Mouse (Mus musculus) adrenal gland, postnatal 0 days (tissue): Measurements from ENCODE around the gene Prkag3. TPM values are rescaled to one million over a fixed set of nuclear protein-coding genes. Genes with fewer than 3 reads are reported as not detected.

Source experiments
- polyA plus RNA-seq: library from polyadenylated mRNA; unstranded; fragments of >200 nt; fragmentation: Nextera tagmentation; extraction: Ambion mirVana; gene quantifications from 2 replicates; pipeline ENCODE4 v1.2.1, GENCODE M21; 2015

The Prkag3 gene
- polyA plus RNA-seq = 0.22 and 0.26 TPM in 2 replicates

DNA sequence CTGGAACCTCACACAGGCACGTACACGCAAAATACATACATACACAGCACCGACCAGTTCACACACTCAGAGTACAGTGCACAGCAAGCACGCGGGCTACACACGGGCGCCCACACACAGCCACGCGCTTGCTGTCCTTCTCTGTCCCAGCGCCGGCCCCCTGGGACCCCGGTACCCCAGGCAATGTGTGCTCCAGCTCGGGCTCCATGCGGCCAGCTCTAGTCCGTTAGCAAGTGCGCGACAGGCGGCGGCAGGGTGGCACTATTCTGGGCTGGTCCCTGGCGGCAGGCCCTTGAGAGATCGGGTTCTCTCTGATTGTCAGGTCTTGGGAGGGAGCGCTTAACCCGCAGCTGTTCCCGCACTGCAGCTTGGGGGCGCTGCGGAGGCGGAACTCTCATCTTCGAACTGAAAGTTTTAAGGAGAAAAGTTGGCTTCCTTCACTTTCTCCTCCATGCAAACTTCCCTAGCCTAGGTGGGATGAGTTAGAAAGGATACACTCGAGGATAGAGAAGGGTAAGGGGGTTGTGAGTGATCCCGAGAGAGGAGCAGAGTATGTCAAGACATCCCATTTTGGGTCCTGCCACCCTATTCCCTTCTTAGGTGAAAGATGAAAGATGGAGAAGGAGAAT lies at the start of gene Prkag3:
Gene Prkag3 (minus strand): TSS at position 579 of the 629 bp plus-strand sequence.

DNA sequence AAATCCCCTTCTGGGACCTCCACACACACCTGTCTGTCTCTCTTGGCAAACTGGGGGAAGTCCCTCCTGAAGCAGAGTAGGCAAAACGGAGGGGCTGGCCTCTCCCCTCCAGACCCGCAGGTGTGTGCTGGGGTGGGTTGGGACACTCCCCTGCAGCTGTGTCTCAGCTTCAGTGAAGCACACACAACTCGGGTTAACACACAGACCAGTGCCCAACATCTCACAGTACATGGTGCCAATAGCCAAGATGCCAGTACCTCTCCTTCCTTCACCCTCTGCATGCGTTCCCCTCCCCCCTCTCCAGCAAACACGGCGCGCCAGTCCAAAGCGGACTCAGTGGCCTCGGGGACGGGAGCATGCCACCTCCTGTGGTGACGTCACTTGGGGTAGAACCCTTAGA lies 42.2 kb upstream of the Prkag3 start, which contains the start of gene Wnt10a:
Gene Wnt10a (plus strand): TSS at position 268 of the 400 bp plus-strand sequence.

DNA sequence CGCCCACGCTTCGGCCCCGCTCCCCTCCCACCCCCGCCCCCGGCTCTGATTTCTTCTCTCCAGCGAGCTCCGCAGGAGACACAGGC lies 22.7 kb upstream of the Prkag3 start, which contains the start of gene Wnt6:
Gene Wnt6 (plus strand): TSS at position 48 of the 86 bp plus-strand sequence.

DNA sequence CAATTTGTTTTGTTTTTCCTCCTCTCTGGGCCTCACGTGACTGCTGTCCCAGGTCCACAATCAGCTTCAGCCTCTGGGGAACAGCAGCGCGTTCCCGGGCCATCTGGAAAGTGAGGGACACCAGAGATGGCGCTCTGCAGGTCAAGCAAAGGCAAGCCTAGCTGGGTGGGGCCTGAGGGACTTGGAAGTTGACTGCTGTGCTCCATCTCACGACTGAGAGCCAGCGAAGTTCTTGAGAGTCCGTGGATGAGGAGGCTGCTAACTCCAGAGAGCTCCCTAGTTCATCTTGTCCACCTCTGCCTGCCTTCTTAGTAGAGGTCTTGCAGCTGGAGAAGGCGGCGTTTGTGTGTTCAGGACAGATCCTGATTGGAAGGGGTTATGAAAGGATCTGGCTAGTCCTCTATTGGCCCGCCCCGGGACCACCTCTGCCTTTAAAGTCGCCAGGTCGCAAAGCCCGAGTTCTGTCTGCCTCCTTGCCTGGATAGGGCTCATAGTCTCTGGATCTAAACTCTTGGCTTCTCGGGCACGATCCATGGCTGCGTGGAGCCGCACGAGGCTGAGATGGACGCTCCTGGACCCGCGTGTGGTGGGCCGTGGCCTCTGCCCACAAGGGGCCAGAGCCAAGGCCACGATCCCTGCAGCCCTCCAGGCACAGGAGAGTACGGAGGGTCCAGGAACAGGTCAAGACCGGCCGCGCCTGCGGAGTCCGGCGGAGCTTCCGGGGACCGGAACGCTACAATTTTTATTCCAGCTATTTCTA lies 35.7 kb downstream of the Prkag3 start, which contains the start of gene Cyp27a1:
Gene Cyp27a1 (plus strand): TSS at position 476 of the 760 bp plus-strand sequence.

Other genes starting within 250 kb of the Prkag3 start
- gene Cnot9, start 243.2 kb downstream of the Prkag3 start, polyA plus RNA-seq = 21.9 and 26.8 TPM in 2 replicates
- 0.54 and 0.57 TPM in 2 replicates for gene Plcd4, start 206.3 kb downstream of the Prkag3 start, polyA plus RNA-seq
- gene Usp37, start 204.9 kb downstream of the Prkag3 start, polyA plus RNA-seq = 8.0 and 10.9 TPM in 2 replicates
- gene Zfp142, start 161.0 kb downstream of the Prkag3 start, polyA plus RNA-seq = 2.9 TPM in 2 replicates
- gene Bcs1l, start 160.9 kb downstream of the Prkag3 start, polyA plus RNA-seq = 8.4 and 16.0 TPM in 2 replicates
- 25.3 and 33.0 TPM in 2 replicates for gene Rnf25, start 147.8 kb downstream of the Prkag3 start, polyA plus RNA-seq
- 4.7 and 4.8 TPM in 2 replicates for gene Stk36, start 147.8 kb downstream of the Prkag3 start, polyA plus RNA-seq
- 1.6 and 2.7 TPM in 2 replicates for gene Ttll4, start 87.5 kb downstream of the Prkag3 start, polyA plus RNA-seq
- 8.7 and 14.4 TPM in 2 replicates for gene Cyp27a1, start 35.6 kb downstream of the Prkag3 start, polyA plus RNA-seq
- gene Wnt6, start 22.7 kb upstream of the Prkag3 start, polyA plus RNA-seq = 5.7 and 9.5 TPM in 2 replicates
- 0.44 and 0.61 TPM in 2 replicates for gene Wnt10a, start 42.3 kb upstream of the Prkag3 start, polyA plus RNA-seq
- 1.5 and 4.8 TPM in 2 replicates for gene Cdk5r2, start 105.7 kb upstream of the Prkag3 start, polyA plus RNA-seq
- 0.99 and 2.9 TPM in 2 replicates for gene Fev, start 136.2 kb upstream of the Prkag3 start, polyA plus RNA-seq
- 1.1 and 2.3 TPM in 2 replicates for gene Cryba2, start 143.9 kb upstream of the Prkag3 start, polyA plus RNA-seq
- gene Cfap65, start 186.4 kb upstream of the Prkag3 start, polyA plus RNA-seq = not detected in 2 replicates
- 0.14 and 0.22 TPM in 2 replicates for gene Ihh, start 202.5 kb upstream of the Prkag3 start, polyA plus RNA-seq